Mouse (Mus musculus): ENCODE measurements around the gene Oxnad1.

DNA sequence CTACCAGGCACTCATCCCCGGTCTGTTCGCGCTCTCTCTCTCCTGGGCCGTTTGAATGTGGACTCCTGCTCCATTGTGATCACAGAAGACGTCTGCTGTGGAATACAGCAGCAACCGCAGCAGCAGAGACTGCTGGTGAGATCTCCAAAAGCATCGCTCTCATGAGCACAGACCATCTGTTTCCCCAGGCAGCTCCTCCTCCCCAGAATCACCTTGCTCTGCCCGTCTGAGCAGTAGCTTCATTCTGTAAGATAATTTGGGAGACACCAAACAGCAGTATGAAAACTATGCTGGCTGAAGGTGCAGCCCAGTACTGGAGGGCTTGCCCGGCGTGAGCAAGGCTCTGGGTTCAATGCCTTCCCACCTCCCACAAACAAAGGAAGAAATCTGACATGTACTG is 4.1 kb upstream of the Oxnad1 start:
- TF ChIP-seq POLR2A (IDR thresholded peaks at IDR 0.05; ENCODE audit: borderline replicate concordance, extremely low read depth, insufficient read depth, insufficient read length, poor library complexity, severe bottlenecking) = no peak
- no peak for TF ChIP-seq CTCF (IDR thresholded peaks at IDR 0.05; ENCODE audit: borderline replicate concordance, extremely low read depth, insufficient read depth, insufficient read length)
